Mouse (Mus musculus) stomach, embryonic 16.5 days (tissue): Measurements from ENCODE around the gene Acox2. TPM values are rescaled to one million over a fixed set of nuclear protein-coding genes. Genes with fewer than 3 reads are reported as not detected.
A peak's percentile ranks its signal among the peaks of the same experiment; 100 is the strongest.

Source experiments
- ATAC-seq: fragments of 200-750 bp; cut with Nextera tagmentation; 2 replicates; pipeline ENCODE4 v1.8.0; 2017; ENCODE audit warnings: moderate number of reproducible peaks, moderate TSS enrichment; ENCODE audit not compliant: insufficient read depth, low FRiP score
- H3K27ac ChIP-seq: fragments of 300-500 bp; sonication (generic); 2 replicates; pipeline ENCODE4 v1.5.1; 2014; ENCODE audit warnings: low read length
- H3K27me3 ChIP-seq: fragments of 300-500 bp; sonication (generic); 2 replicates; pipeline ENCODE4 v1.6.1; 2014; ENCODE audit warnings: low read length, control low read depth, mixed read lengths; ENCODE audit not compliant: control insufficient read depth, insufficient read depth
- H3K36me3 ChIP-seq: fragments of 300-500 bp; sonication (generic); 2 replicates; pipeline ENCODE4 v1.6.1; 2014; ENCODE audit warnings: low read length; ENCODE audit not compliant: control insufficient read depth, insufficient read depth
- H3K4me1 ChIP-seq: fragments of 300-500 bp; sonication (generic); 2 replicates; pipeline ENCODE4 v1.6.1; 2014; ENCODE audit warnings: low read length, control low read depth, mixed read lengths; ENCODE audit not compliant: control insufficient read depth, insufficient read depth
- H3K4me2 ChIP-seq: fragments of 300-500 bp; sonication (generic); 2 replicates; pipeline ENCODE4 v1.6.1; 2014; ENCODE audit warnings: low read depth, low read length, mixed read lengths
- H3K4me3 ChIP-seq: fragments of 300-500 bp; sonication (generic); replicated peaks from 2 replicates; pipeline ENCODE4 v1.5.1; 2014; ENCODE audit warnings: mild to moderate bottlenecking, low read length
- H3K9ac ChIP-seq: fragments of 300-500 bp; sonication (generic); 2 replicates; pipeline ENCODE4 v1.6.1; 2014; ENCODE audit warnings: low read length
- H3K9me3 ChIP-seq: fragments of 300-500 bp; sonication (generic); replicated peaks from 2 replicates; pipeline ENCODE4 v1.6.1; 2016; ENCODE audit warnings: low read length, control low read depth; ENCODE audit not compliant: control insufficient read depth
- WGBS: fragments of 180-500 bp; shearing (Covaris S2); extraction: QIAGEN DNeasy Blood & Tissue Kit; methylation state at CpG from one replicate; pipeline ENCODE4 v1.1.7; 2014; 5-methylcytosine and 5-hydroxymethylcytosine counted together
- polyA plus RNA-seq: library from polyadenylated mRNA; unstranded; fragments of >200 nt; fragmentation: Nextera tagmentation; extraction: Ambion mirVana; gene quantifications from 2 replicates; pipeline ENCODE4 v1.2.1, GENCODE M21; 2015

Acox2 gene
- polyA plus RNA-seq, 1 experiment from 2014 or later = 2.2 TPM

- Histone ChIP-seq H3K27me3 (no peaks in the 10 kb centered on the region), H3K36me3 (peaks cover 10% of the 10 kb centered on the region), H3K27ac (no peak overlapping the region), H3K9ac (no peak overlapping the region), H3K4me1 (peaks cover 12% of the 10 kb centered on the region), H3K9me3 (no peaks in the 10 kb centered on the region), H3K4me2 (no peak overlapping the region), H3K4me3 (no peak overlapping the region)
- ATAC-seq = no peak
- 69% methylated on average over 7 of the region's 7 CpGs for WGBS
Measured at GRCm38 (mm10) chr14:8220306-8220705, 38.8 kb downstream of the Acox2 start.

DNA sequence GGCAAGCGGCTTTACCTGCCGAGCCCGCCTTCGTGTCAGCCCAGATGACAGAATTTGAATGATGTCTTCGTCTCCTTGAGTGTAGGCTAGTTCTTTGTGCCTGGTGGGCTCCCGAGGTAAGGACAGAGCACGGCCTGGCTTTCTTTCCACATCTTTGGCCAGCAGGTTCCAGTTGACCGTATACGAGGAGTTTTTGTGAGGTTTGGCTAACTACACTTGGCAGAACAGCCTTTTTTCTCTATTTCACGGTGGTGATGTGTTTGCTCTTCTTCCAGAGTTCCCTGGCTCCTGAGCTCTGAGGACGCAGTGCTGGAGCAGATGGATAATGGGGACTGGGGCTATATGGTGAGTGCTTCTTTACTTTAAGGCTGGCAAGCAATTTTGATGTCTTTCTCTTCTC lies 39.3 kb downstream of the Acox2 start:
- H3K4me1 ChIP-seq = peaks cover 14% of the 10 kb centered on the region
- no peak for ATAC-seq
- no peak overlapping the region for H3K4me3 ChIP-seq
- H3K9ac ChIP-seq = no peak overlapping the region
- H3K9me3 ChIP-seq = no peaks in the 10 kb centered on the region
- 76% methylated on average over 11 of the region's 11 CpGs for WGBS
- no peak overlapping the region for H3K4me2 ChIP-seq
- H3K27me3 ChIP-seq = no peaks in the 10 kb centered on the region
- H3K27ac ChIP-seq = no peak overlapping the region
- H3K36me3 ChIP-seq = peaks cover 10% of the 10 kb centered on the region

- peaks cover 16% of the 10 kb centered on the region for H3K4me1 ChIP-seq
- no peak for ATAC-seq
- H3K4me2 ChIP-seq = no peak overlapping the region
- WGBS = 56% methylated on average over 10 of the region's 10 CpGs
- H3K36me3 ChIP-seq = peaks cover 10% of the 10 kb centered on the region
- H3K9ac ChIP-seq = no peak overlapping the region
- H3K27ac ChIP-seq = no peak overlapping the region
- no peaks in the 10 kb centered on the region for H3K9me3 ChIP-seq
- H3K27me3 ChIP-seq = no peaks in the 10 kb centered on the region
- no peak overlapping the region for H3K4me3 ChIP-seq
Measured at GRCm38 (mm10) chr14:8218730-8219380, 40.3 kb downstream of the Acox2 start.

GRCm38 (mm10) chr14:8218238-8218637 lies 40.9 kb downstream of the Acox2 start:
- no peaks in the 10 kb centered on the region for H3K9me3 ChIP-seq
- H3K4me3 ChIP-seq = no peak overlapping the region
- no peaks in the 10 kb centered on the region for H3K27me3 ChIP-seq
- peaks cover 16% of the 10 kb centered on the region for H3K4me1 ChIP-seq
- H3K4me2 ChIP-seq = no peak overlapping the region
- no peak overlapping the region for H3K9ac ChIP-seq
- H3K27ac ChIP-seq = no peak overlapping the region
- peaks cover 10% of the 10 kb centered on the region for H3K36me3 ChIP-seq
- WGBS = 65% methylated on average over 7 of the region's 7 CpGs
- ATAC-seq = no peak

DNA sequence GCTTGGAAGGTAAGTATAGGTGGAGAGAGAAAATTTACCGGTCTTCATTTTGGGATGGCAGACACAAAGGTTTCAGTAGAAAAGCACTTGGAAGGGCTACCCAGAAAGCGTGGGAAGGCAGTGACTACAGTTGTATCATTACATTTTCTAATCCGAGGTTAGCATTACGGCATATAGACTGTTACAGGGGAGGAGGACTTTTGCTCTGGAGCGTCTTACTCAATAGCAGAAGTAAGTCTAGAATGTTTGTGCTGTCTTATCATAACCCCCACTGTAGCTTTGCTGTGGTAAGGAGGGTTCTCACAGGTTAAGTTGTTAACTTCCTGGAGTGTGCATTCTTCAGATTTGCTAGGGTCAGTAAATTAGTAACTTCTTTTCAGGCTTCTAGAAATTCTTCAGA lies 43.1 kb downstream of the Acox2 start:
- ATAC-seq = no peak
- Histone ChIP-seq H3K9ac (no peak overlapping the region), H3K4me1 (peaks cover 16% of the 10 kb centered on the region), H3K27me3 (no peaks in the 10 kb centered on the region), H3K4me2 (peak overlapping the region; percentile 64; the same call in 1 of the 2 replicates), H3K36me3 (no peaks in the 10 kb centered on the region), H3K27ac (no peak overlapping the region), H3K4me3 (no peak overlapping the region), H3K9me3 (no peaks in the 10 kb centered on the region)
- WGBS = 60% methylated on average over 5 of the region's 5 CpGs

DNA sequence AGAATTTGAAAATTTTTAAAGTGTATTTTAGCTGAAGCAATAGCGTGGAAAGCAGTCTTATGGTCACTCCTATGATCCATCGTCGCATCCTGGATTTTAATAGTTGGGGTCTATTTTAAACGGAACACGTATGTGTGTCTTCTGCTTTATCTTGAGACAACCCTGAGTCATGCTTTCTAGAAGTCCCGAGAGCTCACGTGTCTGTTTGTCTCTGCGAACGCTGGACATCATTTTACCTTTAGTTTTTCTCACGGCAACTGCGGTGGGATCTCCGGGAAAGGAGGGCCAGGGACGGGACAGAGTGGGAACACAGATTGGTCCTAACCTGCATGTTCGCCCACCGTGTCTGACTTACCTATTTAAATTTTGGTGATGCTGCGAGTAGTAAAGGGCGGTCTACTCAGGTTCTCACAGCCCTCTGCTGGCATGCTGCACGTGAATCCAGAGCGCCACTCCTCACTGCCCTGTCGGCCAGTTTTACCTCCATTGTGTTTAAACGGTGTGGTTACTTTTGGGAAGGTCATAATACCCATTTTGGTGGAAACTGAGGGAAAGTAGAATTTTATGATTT lies 43.9 kb downstream of the Acox2 start:
- peak overlapping the region; percentile 98 for H3K9ac ChIP-seq
- no peak for ATAC-seq
- no peak overlapping the region for H3K27ac ChIP-seq
- no peaks in the 10 kb centered on the region for H3K9me3 ChIP-seq
- WGBS = 24% methylated on average over 21 of the region's 21 CpGs
- H3K4me3 ChIP-seq = peak overlapping the region; percentile 73
- H3K36me3 ChIP-seq = no peaks in the 10 kb centered on the region
- peaks cover 16% of the 10 kb centered on the region for H3K4me1 ChIP-seq
- H3K27me3 ChIP-seq = no peaks in the 10 kb centered on the region
- H3K4me2 ChIP-seq = peak overlapping the region; percentile 64

DNA sequence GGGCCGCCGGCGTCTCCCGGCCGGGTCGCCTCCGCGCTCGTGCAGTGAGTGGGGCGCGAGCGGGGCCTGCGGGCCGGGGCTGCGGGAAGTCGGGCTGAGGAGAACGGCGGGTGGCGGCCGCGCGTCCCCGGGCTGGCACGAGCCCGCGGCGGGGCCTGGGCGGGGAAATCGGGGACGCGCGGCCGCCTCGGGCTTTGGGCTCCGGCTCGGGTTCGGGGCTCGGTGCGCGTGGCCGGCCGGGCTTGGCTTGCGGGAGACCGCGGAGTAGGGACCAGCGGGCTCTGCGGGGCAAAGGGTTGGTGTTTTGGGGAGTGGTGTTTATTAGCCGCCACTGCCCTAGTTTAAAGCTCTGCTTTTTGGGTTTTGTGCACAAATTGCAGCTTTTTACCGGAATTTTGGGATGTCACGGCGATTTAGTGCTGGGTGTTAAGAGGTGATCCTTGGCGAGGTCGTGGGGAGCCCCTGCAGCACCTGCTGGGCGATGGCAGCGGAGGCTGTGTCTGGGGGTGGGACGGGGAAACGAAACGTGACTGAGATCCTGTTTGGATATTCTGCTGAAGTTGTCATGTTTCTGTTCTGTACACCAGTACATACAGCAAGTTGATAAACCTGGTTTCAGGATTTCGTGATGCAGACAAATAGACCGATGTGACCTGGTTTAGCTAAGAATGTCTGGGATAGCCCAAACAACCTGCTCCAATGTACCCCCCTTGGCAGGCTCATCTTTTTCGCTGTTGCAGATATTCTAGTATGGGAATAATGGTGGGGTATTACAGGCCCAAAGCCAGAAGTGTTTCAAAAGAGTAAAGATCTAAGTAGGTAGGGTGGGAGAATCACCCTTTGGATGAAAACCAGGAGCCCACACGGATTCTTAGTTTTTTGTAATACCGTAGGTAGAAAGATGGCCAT lies 44.6 kb downstream of the Acox2 start:
- peak overlapping the region; percentile 94 for H3K27ac ChIP-seq
- WGBS = 2% methylated on average over 62 of the region's 63 CpGs
- H3K4me1 ChIP-seq = peaks cover 16% of the 10 kb centered on the region
- peak; percentile 77 for ATAC-seq
- no peaks in the 10 kb centered on the region for H3K36me3 ChIP-seq
- H3K9me3 ChIP-seq = no peaks in the 10 kb centered on the region
- no peaks in the 10 kb centered on the region for H3K27me3 ChIP-seq
- peak overlapping the region; percentile 64 for H3K4me2 ChIP-seq
- H3K9ac ChIP-seq = peak overlapping the region; percentile 98
- H3K4me3 ChIP-seq = peak overlapping the region; percentile 73

- Histone ChIP-seq H3K4me1 (peaks cover 20% of the 10 kb centered on the region), H3K4me2 (peak within 1 kb of the TSS; percentile 64), H3K27ac (peak within 1 kb of the TSS; percentile 94), H3K4me3 (peak within 1 kb of the TSS; percentile 73), H3K36me3 (no peaks in the 10 kb centered on the region), H3K9me3 (no peaks in the 10 kb centered on the region), H3K27me3 (no peaks in the 10 kb centered on the region), H3K9ac (peak within 1 kb of the TSS; percentile 98)
- under 1% methylated on average over 29 of the region's 49 CpGs for WGBS
- ATAC-seq = peak; percentile 99
Measured at GRCm38 (mm10) chr14:8213803-8214224, 45.3 kb downstream of the Acox2 start, which contains the start of gene Kctd6. Gene Kctd6, plus strand, starts transcription at chr14:8214140.

GRCm38 (mm10) chr14:8212996-8213395 lies 46.2 kb downstream of the Acox2 start:
- no peaks in the 10 kb centered on the region for H3K36me3 ChIP-seq
- peaks cover 20% of the 10 kb centered on the region for H3K4me1 ChIP-seq
- no peaks in the 10 kb centered on the region for H3K9me3 ChIP-seq
- H3K4me3 ChIP-seq = no peak overlapping the region
- no peaks in the 10 kb centered on the region for H3K27me3 ChIP-seq
- ATAC-seq = no peak
- H3K4me2 ChIP-seq = no peak overlapping the region
- 84% methylated on average over 2 of the region's 2 CpGs for WGBS
- H3K27ac ChIP-seq = no peak overlapping the region
- H3K9ac ChIP-seq = no peak overlapping the region
